Mouse (Mus musculus) neural tube, embryonic 13.5 days (tissue): ENCODE data around the gene Lypla2. TPM values are rescaled to one million over a fixed set of nuclear protein-coding genes. Genes with fewer than 3 reads are reported as not detected.
"Not testable (repeated sequence)": the region's sequence is repeated elsewhere in the genome, so short reads cannot be mapped to it uniquely, and the experiment has no call there.

ENCODE experiments used
- ATAC-seq: fragments of 200-750 bp; cut with Nextera tagmentation; 2 replicates; pipeline ENCODE4 v1.8.0; 2017; ENCODE audit warnings: low read depth, mild to moderate bottlenecking, moderate TSS enrichment, moderate library complexity
- H3K27ac ChIP-seq: fragments of 300-500 bp; sonication (generic); replicated peaks from 2 replicates; pipeline ENCODE4 v1.5.1; 2015; ENCODE audit warnings: moderate library complexity, mild to moderate bottlenecking, inconsistent platforms
- H3K27me3 ChIP-seq: fragments of 300-500 bp; sonication (generic); 2 replicates; pipeline ENCODE4 v1.6.1; 2015; ENCODE audit warnings: mild to moderate bottlenecking, inconsistent platforms
- H3K36me3 ChIP-seq: fragments of 300-500 bp; sonication (generic); 2 replicates; pipeline ENCODE4 v1.6.1; 2015; ENCODE audit warnings: mild to moderate bottlenecking, inconsistent platforms
- H3K4me1 ChIP-seq: fragments of 300-500 bp; sonication (generic); replicated peaks from 2 replicates; pipeline ENCODE4 v1.6.1; 2015; ENCODE audit warnings: inconsistent platforms
- H3K4me2 ChIP-seq: fragments of 300-500 bp; sonication (generic); 2 replicates; pipeline ENCODE4 v1.6.1; 2015; ENCODE audit warnings: inconsistent platforms, mild to moderate bottlenecking, moderate library complexity
- H3K4me3 ChIP-seq: fragments of 300-500 bp; sonication (generic); 2 replicates; pipeline ENCODE4 v1.5.1; 2015; ENCODE audit warnings: mild to moderate bottlenecking, inconsistent platforms
- H3K9ac ChIP-seq: fragments of 300-500 bp; sonication (generic); 2 replicates; pipeline ENCODE4 v1.6.1; 2015; ENCODE audit warnings: moderate library complexity, mild to moderate bottlenecking, inconsistent platforms
- H3K9me3 ChIP-seq: fragments of 300-500 bp; sonication (generic); 2 replicates; pipeline ENCODE4 v1.6.1; 2016; ENCODE audit warnings: inconsistent platforms
- WGBS: fragments of 180-500 bp; shearing (Covaris S2); methylation state at CpG from one replicate; pipeline ENCODE4 v1.1.7; 2015; 5-methylcytosine and 5-hydroxymethylcytosine counted together
- polyA plus RNA-seq: library from polyadenylated mRNA; unstranded; fragments of >200 nt; fragmentation: Nextera tagmentation; extraction: Ambion mirVana; gene quantifications from 2 replicates; pipeline ENCODE4 v1.2.1, GENCODE M21; 2015

Gene Lypla2
- polyA plus RNA-seq, 1 experiment from 2014 or later: 199 TPM

DNA sequence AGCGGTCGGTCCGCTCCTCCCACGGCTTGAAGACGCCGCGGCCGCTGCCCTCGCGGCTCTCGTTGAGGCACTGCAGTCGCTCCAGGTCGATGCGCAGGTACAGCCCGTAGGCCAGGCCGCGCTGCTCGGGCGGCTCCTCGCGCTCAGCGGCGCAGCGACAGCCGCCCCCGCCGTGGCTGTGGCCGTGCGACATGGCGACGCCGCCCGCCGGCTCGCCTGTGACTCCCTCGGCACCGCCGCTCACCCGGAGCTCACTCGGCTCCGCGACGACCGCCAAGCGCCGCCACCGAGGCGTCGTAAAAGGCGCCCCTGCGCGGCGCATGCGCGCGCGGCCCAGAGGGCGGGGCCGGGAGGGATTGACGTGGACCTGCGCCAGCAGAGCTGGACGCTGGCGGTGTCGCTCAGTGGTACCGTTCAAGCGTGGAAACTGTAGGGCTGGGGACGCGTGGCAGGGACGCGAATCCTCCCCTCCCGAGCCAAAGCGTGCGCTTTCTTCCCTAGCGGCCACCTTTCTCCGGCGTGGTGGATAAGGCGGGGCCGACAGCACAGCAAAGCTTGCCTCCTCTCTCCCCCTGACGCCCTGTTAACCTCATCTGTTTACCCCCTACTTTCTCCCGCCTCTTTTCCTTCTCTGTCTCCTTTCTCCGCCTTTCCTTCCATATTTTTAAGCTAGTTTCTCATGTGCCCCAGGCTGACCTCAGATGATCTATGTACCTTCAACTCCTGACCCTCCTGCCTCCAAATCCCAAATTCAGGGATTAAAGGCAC, 14.7 kb upstream of the Lypla2 start, which contains the start of gene Pithd1:
Gene Pithd1, minus strand, starts transcription at position 322 of the 768 bp plus-strand sequence.
- peak; percentile 96 for ATAC-seq
- Histone ChIP-seq H3K27me3 (no peaks in the 10 kb centered on the region), H3K4me1 (peaks cover 29% of the 10 kb centered on the region), H3K36me3 (peaks cover 31% of the 10 kb centered on the region), H3K9me3 (no peaks in the 10 kb centered on the region), H3K27ac (peak within 1 kb of the TSS; percentile 90), H3K9ac (peak within 1 kb of the TSS; percentile 98), H3K4me2 (peak within 1 kb of the TSS; percentile 96), H3K4me3 (peak within 1 kb of the TSS; percentile 93)
- under 1% methylated on average over 61 of the region's 81 CpGs for WGBS

DNA sequence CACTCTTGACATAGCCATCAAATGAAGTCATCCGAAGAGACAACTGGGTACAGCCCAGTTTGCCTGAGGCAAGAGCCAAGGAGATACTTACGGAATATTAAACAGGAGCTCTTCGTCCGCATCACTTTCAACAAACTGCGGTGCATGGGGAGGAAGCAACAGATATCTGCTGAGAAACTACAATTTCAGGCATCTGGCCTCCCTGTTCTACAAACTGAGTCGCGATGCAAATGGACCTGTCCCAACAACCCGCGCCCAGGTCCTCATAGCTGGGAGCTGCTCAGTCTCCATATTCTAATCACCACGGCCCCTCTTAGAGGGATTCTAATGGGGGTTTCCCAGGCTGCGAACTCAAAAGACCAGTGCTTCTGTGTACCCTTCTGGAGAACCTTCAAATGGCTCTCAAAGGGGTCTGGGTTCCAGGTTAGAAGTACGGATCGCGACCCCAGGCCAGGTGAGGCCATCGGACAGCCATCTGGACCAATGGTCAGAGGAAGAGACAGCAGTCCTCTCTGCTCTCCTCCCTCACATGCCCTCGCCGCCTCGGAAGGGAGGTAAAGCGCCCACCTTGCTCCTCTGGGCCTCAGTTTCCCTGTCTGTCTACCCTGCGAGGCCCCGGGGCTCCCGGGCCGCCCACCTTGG, 14.0 kb upstream of the Lypla2 start:
- peaks cover 29% of the 10 kb centered on the region for H3K4me1 ChIP-seq
- peak overlapping the region; percentile 96 for H3K4me2 ChIP-seq
- H3K36me3 ChIP-seq: peaks cover 34% of the 10 kb centered on the region
- H3K9ac ChIP-seq: peak overlapping the region; percentile 98
- ATAC-seq: peak; percentile 7; the same call in 1 of the 2 replicates
- H3K27me3 ChIP-seq: no peaks in the 10 kb centered on the region
- H3K9me3 ChIP-seq: no peaks in the 10 kb centered on the region
- 6% methylated on average over 23 of the region's 23 CpGs for WGBS
- H3K4me3 ChIP-seq: peak overlapping the region; percentile 93
- H3K27ac ChIP-seq: peak overlapping the region; percentile 90

DNA sequence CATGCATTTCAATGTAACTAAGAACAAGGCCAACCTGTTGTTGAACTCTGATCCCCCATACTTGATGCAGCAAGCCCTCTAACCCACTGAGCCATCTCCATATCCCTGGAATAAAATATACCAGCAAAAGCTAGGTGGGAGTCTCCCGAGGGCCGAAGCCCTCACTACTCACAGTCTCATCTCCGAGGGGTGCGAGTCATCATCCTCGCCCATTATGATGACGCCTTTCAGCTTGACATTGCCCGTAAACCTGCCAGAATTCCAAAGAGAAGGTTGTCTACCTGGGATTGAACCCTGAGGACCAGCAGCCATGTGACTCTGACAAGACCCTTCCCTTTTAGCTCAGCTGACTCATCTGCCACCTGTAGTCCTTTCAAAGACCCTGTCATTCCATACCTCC, 13.3 kb upstream of the Lypla2 start:
- ATAC-seq: no peak
- Histone ChIP-seq H3K36me3 (peaks cover 37% of the 10 kb centered on the region), H3K27ac (no peak overlapping the region), H3K27me3 (no peaks in the 10 kb centered on the region), H3K4me2 (peak overlapping the region; percentile 96), H3K4me1 (peaks cover 29% of the 10 kb centered on the region), H3K4me3 (peak overlapping the region; percentile 93), H3K9me3 (no peaks in the 10 kb centered on the region), H3K9ac (peak overlapping the region; percentile 98)
- 93% methylated on average over 7 of the region's 7 CpGs for WGBS

DNA sequence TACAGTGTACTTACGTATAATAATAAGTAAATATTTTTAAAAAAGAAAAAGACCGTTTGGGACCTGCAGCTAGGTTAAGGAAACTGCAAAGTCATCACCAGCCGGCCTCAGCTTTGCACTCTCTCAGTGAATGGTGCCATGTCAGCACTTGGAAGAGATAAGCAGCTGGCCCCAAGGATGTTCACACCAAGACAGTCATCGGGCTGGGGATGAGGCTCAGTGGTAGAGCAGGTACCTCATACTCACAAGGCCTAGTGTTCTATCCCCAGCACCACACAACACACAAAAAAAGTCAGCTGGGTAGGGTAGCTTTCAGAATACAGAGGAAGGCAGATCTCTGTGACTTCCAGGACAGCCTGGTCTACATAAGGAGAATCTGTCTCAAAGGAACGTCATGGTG, 12.8 kb upstream of the Lypla2 start:
- peak overlapping the region; percentile 96; the same call in 1 of the 2 replicates for H3K4me2 ChIP-seq
- H3K9ac ChIP-seq: no peak overlapping the region
- 93% methylated on average over 5 of the region's 5 CpGs for WGBS

DNA sequence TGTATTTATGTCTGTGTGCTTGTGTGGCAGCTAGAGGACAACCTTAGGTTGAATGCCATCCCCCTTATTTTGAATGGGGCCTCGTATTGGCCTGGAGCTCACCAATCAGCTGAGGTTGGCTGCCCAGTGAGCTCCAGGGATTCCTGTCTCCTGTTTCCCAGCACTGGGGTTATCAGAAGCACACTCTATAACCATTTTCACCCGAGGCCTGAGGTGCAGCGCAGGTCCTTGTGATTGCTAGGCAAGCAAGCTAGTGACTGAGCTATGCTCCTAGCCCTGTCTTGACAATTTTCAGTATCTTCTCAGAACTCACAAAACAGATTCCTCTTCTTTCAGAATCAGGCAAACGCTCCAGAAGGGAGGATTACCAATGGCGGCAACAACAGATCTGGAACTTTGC, 12.1 kb upstream of the Lypla2 start:
- H3K9ac ChIP-seq: no peak overlapping the region
- no peak overlapping the region for H3K4me3 ChIP-seq
- H3K27ac ChIP-seq: no peak overlapping the region
- ATAC-seq: no peak
- H3K27me3 ChIP-seq: no peaks in the 10 kb centered on the region
- H3K36me3 ChIP-seq: peaks cover 39% of the 10 kb centered on the region
- no peaks in the 10 kb centered on the region for H3K9me3 ChIP-seq
- H3K4me1 ChIP-seq: peaks cover 29% of the 10 kb centered on the region
- WGBS: 91% methylated on average over 5 of the region's 5 CpGs
- no peak overlapping the region for H3K4me2 ChIP-seq

More for the DNA sequence above, 12.8 kb upstream of the Lypla2 start:
- no peak for ATAC-seq
- peaks cover 29% of the 10 kb centered on the region for H3K4me1 ChIP-seq
- no peak overlapping the region for H3K27ac ChIP-seq
- H3K36me3 ChIP-seq: peaks cover 39% of the 10 kb centered on the region
- H3K4me3 ChIP-seq: no peak overlapping the region
- no peaks in the 10 kb centered on the region for H3K9me3 ChIP-seq
- no peaks in the 10 kb centered on the region for H3K27me3 ChIP-seq

DNA sequence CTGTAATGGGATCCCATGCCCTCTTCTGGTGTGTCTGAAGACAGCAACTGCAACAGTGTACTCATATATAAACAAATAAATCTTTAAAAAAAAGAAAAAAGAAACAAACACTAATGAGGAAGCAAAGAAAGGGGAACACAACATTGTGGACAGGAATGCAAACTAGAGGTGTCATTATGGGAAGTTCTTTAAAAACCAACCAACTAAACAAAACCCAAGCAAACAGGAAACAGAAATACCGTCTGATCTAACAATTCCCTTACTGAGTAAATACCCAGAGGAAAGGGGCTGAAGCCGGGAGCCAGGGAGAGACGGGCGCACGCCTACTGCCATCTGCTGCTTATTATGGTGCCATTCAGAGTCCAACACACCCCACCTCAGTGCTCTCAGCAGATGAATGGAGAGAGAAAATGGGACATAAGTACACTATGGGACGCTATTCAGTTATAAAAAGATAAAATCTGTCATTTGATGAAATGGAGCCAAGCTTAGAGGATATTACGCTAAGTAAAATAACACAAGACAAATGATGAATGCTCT, 9.2 kb upstream of the Lypla2 start:
- no peak overlapping the region for H3K4me2 ChIP-seq
- no peak for ATAC-seq
- peaks cover 22% of the 10 kb centered on the region for H3K4me1 ChIP-seq
- no peaks in the 10 kb centered on the region for H3K27me3 ChIP-seq
- WGBS: 79% methylated on average over 7 of the region's 7 CpGs
- no peak overlapping the region for H3K27ac ChIP-seq
- H3K9me3 ChIP-seq: no peaks in the 10 kb centered on the region
- peaks cover 63% of the 10 kb centered on the region for H3K36me3 ChIP-seq
- H3K9ac ChIP-seq: no peak overlapping the region
- no peak overlapping the region for H3K4me3 ChIP-seq

DNA sequence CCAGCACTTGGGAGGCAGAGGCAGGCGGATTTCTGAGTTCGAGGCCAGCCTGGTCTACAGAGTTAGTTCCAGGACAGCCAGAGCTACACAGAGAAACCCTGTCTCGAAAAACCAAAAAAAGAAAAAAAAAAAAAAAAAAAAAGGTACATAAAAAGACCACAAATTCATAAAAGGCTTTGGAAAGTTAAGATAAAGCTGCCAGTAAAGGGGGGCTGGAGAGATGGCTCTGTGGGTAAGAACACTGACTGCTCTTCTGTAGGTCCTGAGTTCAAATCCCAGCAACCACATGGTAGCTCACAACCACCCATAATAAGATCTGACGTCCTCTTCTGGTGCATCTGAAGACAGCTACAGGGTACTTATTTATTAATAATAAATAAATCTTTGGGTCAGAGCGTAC, 7.8 kb upstream of the Lypla2 start:
- H3K27me3 ChIP-seq, H3K27ac ChIP-seq, ATAC-seq, H3K4me1 ChIP-seq, H3K4me3 ChIP-seq, H3K4me2 ChIP-seq, H3K9ac ChIP-seq, H3K9me3 ChIP-seq: not testable (repeated sequence)
- 92% methylated on average over 5 of the region's 5 CpGs for WGBS
- H3K36me3 ChIP-seq: peaks cover 75% of the 10 kb centered on the region

DNA sequence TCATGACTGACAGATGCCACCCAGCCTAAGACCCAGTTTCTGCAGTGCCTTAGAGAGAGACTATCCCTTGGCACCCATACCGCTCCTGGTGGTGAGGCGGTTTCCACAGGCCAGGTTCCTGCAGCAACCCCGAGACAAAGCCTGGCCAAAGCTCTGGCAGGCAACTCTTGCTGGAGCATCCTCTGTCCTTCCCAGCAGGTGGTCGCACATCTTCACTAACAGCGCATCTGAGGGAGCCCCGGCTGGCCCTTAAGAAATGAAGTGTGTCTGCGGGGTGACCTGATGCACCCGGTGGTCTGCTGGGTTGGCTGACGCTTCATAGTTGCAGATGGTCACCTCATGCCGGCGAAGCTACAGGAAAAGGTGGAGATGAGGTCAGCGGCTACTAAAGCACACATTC, 3.7 kb upstream of the Lypla2 start:
- no peaks in the 10 kb centered on the region for H3K27me3 ChIP-seq
- no peaks in the 10 kb centered on the region for H3K9me3 ChIP-seq
- no peak overlapping the region for H3K27ac ChIP-seq
- peaks cover 16% of the 10 kb centered on the region for H3K4me1 ChIP-seq
- H3K36me3 ChIP-seq: peaks cover 56% of the 10 kb centered on the region
- no peak for ATAC-seq
- H3K9ac ChIP-seq: no peak overlapping the region
- H3K4me3 ChIP-seq: no peak overlapping the region
- no peak overlapping the region for H3K4me2 ChIP-seq
- WGBS: 92% methylated on average over 12 of the region's 12 CpGs

DNA sequence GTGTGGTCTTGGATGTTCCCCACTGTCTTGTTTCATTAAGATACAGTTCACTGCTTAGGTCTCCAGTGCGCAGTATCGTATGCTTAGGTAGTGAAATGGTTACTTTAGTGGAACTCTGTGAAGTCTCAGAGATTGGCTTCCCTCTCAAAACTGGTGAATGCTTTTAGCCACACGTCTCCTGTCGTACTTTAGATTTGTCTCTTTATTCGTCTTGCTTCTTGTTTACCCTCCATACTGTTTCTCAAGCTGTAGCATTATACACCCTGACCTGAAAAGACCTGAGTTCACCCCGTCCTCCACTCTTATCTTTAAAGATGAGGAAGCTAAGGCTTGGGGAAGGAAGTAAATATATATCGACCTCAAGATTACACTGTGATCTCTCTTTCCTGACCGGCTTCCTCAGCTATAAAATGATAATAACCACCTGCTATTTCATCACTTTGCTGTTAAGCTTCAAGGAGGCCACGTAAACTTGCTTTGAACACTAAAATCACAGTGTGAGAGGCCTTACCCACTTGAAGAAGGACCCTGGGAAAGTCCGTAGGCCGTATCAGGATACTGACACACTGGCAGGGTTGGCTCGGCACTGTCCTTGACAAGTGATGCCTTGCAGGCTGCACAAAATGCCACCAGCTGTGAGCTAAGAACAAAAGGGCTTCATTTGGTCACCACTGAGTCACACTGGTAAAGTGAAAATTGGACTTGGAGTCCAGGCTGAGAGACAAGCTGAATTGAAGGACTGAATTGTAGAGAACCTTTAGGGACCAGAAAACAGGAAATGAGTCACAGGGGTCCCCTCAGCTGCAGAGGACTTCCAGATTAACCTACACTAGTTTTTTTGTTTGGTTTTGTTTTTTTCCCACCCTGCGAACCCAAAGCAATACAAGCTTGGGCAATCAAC, 735 bp upstream of the Lypla2 start:
- no peaks in the 10 kb centered on the region for H3K27me3 ChIP-seq
- H3K9me3 ChIP-seq: no peaks in the 10 kb centered on the region
- no peak overlapping the region for H3K27ac ChIP-seq
- peak overlapping the region; percentile 93 for H3K9ac ChIP-seq
- H3K4me3 ChIP-seq: peak overlapping the region; percentile 100
- peaks cover 32% of the 10 kb centered on the region for H3K4me1 ChIP-seq
- ATAC-seq: no peak
- H3K36me3 ChIP-seq: peaks cover 63% of the 10 kb centered on the region
- peak overlapping the region; percentile 99 for H3K4me2 ChIP-seq
- 73% methylated on average over 13 of the region's 13 CpGs for WGBS

DNA sequence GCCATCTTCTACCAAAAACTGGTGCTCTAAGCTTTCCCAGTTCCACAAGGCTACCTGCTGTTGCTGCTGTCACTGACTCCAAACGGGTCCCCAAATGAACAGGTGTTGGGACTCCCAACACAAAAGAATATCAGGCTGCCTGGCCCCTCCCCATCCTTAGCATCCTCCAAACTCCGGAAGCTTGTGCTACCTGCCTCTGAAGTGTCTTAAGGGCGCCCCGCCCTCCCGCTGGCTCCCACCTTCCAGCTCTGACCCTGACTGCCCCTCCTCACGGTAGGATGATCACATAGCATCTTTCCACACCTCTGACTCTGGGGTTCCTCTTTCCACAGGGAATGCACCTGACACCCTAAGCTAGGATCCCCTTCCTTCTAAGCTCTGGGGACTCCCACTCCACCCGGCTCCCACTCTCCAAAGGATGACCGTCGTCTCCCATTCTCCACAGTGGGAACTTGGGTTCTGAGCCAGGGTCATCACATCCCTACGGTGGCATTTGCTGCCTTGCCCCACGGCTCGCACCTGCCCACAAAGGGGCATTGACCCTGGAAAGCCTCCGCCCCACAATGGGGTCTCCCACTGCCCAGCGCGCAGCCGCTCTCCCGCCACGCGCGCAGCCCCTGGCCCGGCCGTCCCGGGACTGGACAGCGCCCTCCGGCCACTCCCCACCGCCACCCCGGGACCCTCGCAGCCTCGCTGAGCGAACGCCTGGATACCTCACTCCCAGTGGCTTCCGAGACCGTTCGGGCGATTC, 446 bp downstream of the Lypla2 start:
- Histone ChIP-seq H3K27me3 (no peaks in the 10 kb centered on the region), H3K4me1 (peaks cover 32% of the 10 kb centered on the region), H3K36me3 (peaks cover 68% of the 10 kb centered on the region), H3K4me3 (peak overlapping the region; percentile 100), H3K9me3 (no peaks in the 10 kb centered on the region), H3K9ac (peak overlapping the region; percentile 93), H3K4me2 (peak overlapping the region; percentile 99), H3K27ac (peak overlapping the region; percentile 76)
- WGBS: under 1% methylated on average over 35 of the region's 35 CpGs
- ATAC-seq: peak; percentile 73

DNA sequence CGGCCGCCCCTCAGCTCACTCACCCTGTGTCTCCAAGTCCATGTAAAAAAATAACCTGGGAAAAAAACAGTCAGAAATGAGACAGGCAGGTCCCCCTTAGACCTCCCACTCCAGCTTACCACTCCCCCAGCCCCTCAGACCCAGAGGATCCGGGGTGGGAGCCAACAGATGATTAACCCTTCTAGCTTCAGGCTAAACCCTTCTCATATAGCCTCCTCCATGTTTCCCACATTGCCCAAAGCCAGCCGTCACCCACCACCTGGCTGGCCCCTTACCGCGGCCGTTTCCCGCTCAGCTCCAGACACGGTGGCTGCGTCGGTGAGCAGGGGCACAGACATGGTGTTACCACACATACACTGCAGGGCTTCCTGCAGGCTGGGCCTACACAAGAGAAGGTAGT, 1.8 kb downstream of the Lypla2 start:
- no peak for ATAC-seq
- no peaks in the 10 kb centered on the region for H3K9me3 ChIP-seq
- 91% methylated on average over 11 of the region's 11 CpGs for WGBS
- H3K9ac ChIP-seq: no peak overlapping the region
- H3K4me1 ChIP-seq: peaks cover 32% of the 10 kb centered on the region
- H3K4me3 ChIP-seq: peak overlapping the region; percentile 100; the same call in 1 of the 2 replicates
- H3K4me2 ChIP-seq: peak overlapping the region; percentile 99
- no peak overlapping the region for H3K27ac ChIP-seq
- H3K36me3 ChIP-seq: peaks cover 68% of the 10 kb centered on the region
- no peaks in the 10 kb centered on the region for H3K27me3 ChIP-seq
